Mouse (Mus musculus) midbrain, embryonic 15.5 days (tissue): ENCODE results near the gene Nedd9. TPM values are rescaled to one million over a fixed set of nuclear protein-coding genes. Genes with fewer than 3 reads are reported as not detected.
"Not testable (repeated sequence)": the region's sequence is repeated elsewhere in the genome, so short reads cannot be mapped to it uniquely, and the experiment has no call there.

Experiments used
- ATAC-seq: fragments of 200-750 bp; cut with Nextera tagmentation; replicated peaks from 2 replicates; pipeline ENCODE4 v1.8.0; 2017; ENCODE audit warnings: moderate TSS enrichment
- H3K27ac ChIP-seq: fragments of 300-500 bp; sonication (generic); 2 replicates; pipeline ENCODE4 v1.5.1; 2015; ENCODE audit warnings: mild to moderate bottlenecking, inconsistent platforms
- H3K27me3 ChIP-seq: fragments of 300-500 bp; sonication (generic); replicated peaks from 2 replicates; pipeline ENCODE4 v1.6.1; 2015; ENCODE audit warnings: inconsistent platforms
- H3K36me3 ChIP-seq: fragments of 300-500 bp; sonication (generic); replicated peaks from 2 replicates; pipeline ENCODE4 v1.6.1; 2015; ENCODE audit warnings: inconsistent platforms
- H3K4me1 ChIP-seq: fragments of 300-500 bp; sonication (generic); 2 replicates; pipeline ENCODE4 v1.6.1; 2015; ENCODE audit warnings: inconsistent platforms
- H3K4me2 ChIP-seq: fragments of 300-500 bp; sonication (generic); 2 replicates; pipeline ENCODE4 v1.6.1; 2015; ENCODE audit warnings: inconsistent platforms, mild to moderate bottlenecking, moderate library complexity
- H3K4me3 ChIP-seq: fragments of 300-500 bp; sonication (generic); 2 replicates; pipeline ENCODE4 v1.5.1; 2015; ENCODE audit warnings: mild to moderate bottlenecking, inconsistent platforms
- H3K9ac ChIP-seq: fragments of 300-500 bp; sonication (generic); 2 replicates; pipeline ENCODE4 v1.6.1; 2015; ENCODE audit warnings: mild to moderate bottlenecking, inconsistent platforms
- H3K9me3 ChIP-seq: fragments of 300-500 bp; sonication (generic); 2 replicates; pipeline ENCODE4 v1.6.1; 2016; ENCODE audit warnings: inconsistent platforms
- WGBS: fragments of 180-500 bp; shearing (Covaris S2); methylation state at CpG from one replicate; pipeline ENCODE4 v1.1.7; 2015; ENCODE audit warnings: mixed read lengths; 5-methylcytosine and 5-hydroxymethylcytosine counted together
- polyA plus RNA-seq: library from polyadenylated mRNA; unstranded; fragments of >200 nt; fragmentation: Nextera tagmentation; extraction: Ambion mirVana; gene quantifications from 2 replicates; pipeline ENCODE4 v1.2.1, GENCODE M21; 2015

Gene Nedd9
- polyA plus RNA-seq, 1 experiment from 2014 or later, result 13.3 TPM

DNA sequence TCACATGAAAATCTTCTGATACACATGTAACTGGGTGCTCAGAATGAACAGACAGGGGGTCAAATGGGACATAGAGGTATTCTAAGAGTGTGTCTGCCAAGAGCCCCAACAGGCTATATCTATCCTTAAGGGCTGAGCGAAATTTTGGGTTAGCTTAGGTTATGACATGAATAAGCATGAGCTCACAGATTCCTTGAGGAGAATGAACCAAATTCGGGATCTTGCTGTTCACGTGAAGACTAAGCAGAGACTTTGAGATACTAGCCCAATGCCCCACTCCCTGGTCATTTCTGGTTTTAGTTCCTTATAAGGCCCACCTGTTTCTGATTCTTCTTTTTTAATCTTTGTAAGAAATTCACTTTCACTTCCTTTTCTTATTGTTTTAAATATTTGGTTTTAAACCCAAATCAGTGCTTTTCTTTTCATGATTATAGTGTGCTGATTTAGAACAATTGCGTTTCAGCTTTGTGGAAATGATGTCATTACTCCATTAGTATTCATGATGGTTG lies 195.6 kb downstream of the Nedd9 start:
- Histone ChIP-seq H3K4me2 (no peak overlapping the region), H3K4me3 (no peak overlapping the region), H3K27me3 (no peaks in the 10 kb centered on the region), H3K27ac (no peak overlapping the region), H3K9me3 (no peaks in the 10 kb centered on the region), H3K4me1 (no peaks in the 10 kb centered on the region), H3K9ac (no peak overlapping the region), H3K36me3 (no peaks in the 10 kb centered on the region)
- no peak for ATAC-seq
- WGBS, result 85% methylated on average over 4 of the region's 4 CpGs

DNA sequence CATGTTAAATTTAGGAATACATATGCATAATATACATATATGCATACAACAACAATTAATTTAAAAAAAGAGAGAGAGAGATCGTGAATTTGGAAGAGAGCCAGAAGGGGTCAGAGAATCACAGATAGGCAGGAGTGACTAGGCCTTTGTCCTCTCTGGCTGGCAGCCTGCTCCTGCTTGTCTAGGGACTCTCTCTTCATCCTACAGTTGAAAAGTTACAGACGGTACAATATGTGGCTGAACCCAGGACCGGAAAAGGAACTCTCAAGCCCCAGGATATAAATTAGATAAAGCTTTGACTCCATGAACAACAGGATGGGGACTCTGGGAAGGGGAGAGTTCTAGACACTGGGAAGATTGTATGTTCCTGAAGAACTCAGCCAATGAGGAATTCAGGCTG lies 200.9 kb downstream of the Nedd9 start:
- no peaks in the 10 kb centered on the region for H3K36me3 ChIP-seq
- WGBS, result 72% methylated on average over 3 of the region's 3 CpGs
- no peaks in the 10 kb centered on the region for H3K4me1 ChIP-seq
- no peaks in the 10 kb centered on the region for H3K27me3 ChIP-seq
- ATAC-seq, result no peak
- H3K4me3 ChIP-seq, result no peak overlapping the region
- no peaks in the 10 kb centered on the region for H3K9me3 ChIP-seq
- no peak overlapping the region for H3K9ac ChIP-seq
- H3K4me2 ChIP-seq, result no peak overlapping the region
- H3K27ac ChIP-seq, result no peak overlapping the region

DNA sequence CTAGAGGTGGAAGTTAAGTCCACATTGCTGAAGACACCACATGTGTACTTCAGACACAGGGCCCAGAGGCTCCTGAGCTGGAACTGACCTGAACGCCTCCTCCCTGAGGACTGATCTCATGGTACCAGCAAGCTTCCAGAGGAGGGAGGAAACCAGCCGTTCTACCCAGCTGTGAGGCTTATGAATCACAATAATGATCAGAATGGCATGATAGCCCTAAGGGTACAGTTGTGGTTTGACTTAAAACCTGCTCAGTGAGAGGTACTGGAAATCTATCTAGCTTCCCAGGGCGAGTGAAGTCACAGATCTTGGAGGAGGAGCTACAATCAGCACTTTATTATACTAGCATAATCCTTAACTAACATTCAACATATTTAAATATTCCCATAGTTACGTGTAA lies 201.7 kb downstream of the Nedd9 start:
- H3K9ac ChIP-seq, result no peak overlapping the region
- no peak overlapping the region for H3K4me3 ChIP-seq
- H3K4me2 ChIP-seq, result no peak overlapping the region
- H3K27ac ChIP-seq, result no peak overlapping the region
- ATAC-seq, result no peak
- H3K36me3 ChIP-seq, result no peaks in the 10 kb centered on the region
- H3K4me1 ChIP-seq, result no peaks in the 10 kb centered on the region
- no peaks in the 10 kb centered on the region for H3K9me3 ChIP-seq
- no peaks in the 10 kb centered on the region for H3K27me3 ChIP-seq
- 76% methylated on average over 4 of the region's 4 CpGs for WGBS

DNA sequence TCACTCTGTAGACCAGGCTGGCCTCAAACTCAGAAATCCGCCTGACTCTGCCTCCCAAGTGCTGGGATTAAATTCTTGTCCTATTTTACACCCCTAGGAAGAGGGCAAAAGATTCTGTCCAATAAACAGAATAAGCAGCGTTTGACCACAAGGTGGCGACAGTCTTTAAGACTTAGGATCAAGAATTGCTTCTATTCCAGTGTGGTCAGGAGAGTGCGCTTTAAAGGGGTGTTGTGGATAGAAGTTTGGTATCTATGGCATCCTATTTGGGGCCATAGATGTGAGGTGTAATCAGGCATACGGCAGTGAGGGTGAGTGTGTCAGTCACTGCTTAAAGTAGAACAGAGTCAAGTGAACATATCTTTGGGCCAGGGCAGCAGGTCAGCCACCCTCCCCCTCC lies 203.9 kb downstream of the Nedd9 start:
- no peak overlapping the region for H3K4me3 ChIP-seq
- no peak for ATAC-seq
- H3K27ac ChIP-seq, result no peak overlapping the region
- H3K9ac ChIP-seq, result no peak overlapping the region
- H3K36me3 ChIP-seq, result no peaks in the 10 kb centered on the region
- no peaks in the 10 kb centered on the region for H3K4me1 ChIP-seq
- no peaks in the 10 kb centered on the region for H3K27me3 ChIP-seq
- no peaks in the 10 kb centered on the region for H3K9me3 ChIP-seq
- WGBS, result 26% methylated on average over 5 of the region's 5 CpGs
- H3K4me2 ChIP-seq, result no peak overlapping the region

DNA sequence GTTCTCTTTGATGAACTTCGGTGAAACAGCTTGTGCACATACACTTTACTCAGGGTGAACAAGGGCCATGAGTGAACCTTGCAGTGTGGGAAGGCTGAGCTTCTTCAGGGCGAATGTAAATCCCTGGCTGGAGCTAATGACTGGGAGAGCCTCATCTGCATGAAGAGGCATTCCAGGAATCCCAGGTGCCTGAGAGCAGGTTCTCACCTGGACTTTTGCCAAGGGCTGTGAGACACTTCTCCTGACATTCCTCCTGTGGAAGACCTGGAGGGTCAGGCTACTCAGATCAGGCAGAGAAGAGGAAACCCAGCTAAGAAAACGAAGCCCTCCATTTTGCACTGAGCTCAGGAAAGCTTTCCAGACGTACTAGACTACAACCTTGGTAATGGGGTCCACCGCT lies 206.5 kb downstream of the Nedd9 start:
- no peak overlapping the region for H3K9ac ChIP-seq
- no peak overlapping the region for H3K27ac ChIP-seq
- H3K36me3 ChIP-seq, result no peaks in the 10 kb centered on the region
- H3K4me2 ChIP-seq, result no peak overlapping the region
- no peaks in the 10 kb centered on the region for H3K4me1 ChIP-seq
- 78% methylated on average over 5 of the region's 5 CpGs for WGBS
- no peaks in the 10 kb centered on the region for H3K9me3 ChIP-seq
- no peaks in the 10 kb centered on the region for H3K27me3 ChIP-seq
- H3K4me3 ChIP-seq, result no peak overlapping the region
- no peak for ATAC-seq

DNA sequence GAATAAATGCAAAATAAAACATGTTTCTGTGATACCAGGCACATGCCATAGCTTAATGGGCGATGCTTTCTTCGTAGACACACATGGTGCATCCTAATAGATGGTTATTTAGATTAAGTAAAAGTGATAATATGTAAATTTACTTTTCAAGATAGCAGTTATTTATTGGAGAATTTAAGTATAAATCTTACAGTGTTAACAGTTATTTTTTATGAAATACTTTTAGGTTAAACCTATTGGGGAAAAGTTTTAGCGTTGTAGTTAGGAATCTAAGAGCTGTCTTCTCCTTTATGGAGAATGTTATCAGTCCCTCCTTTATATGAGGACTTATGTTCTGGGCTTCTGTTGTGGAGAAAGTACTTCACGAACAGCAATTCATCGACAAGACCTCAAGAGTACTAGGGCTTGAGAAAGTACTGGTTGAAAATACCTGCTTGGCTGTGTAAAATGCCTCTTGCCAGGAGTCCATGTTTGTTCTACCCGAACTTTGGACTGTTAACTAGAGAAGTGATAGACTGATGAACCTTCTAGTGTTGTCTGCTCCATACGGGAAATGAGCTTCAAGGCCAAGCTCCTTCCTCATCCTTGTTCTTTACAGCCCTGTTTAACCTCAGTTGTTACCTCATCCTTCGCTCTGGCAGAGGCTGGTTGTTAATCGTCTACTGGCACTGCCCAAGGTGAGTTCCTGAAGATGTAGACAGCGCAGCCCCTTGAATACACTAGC lies 213.1 kb downstream of the Nedd9 start, which contains the start of gene Gm17364:
Gene Gm17364 (minus strand): TSS at position 51 of the 724 bp plus-strand sequence.
- no peak within 1 kb of the TSS for H3K4me2 ChIP-seq
- no peaks in the 10 kb centered on the region for H3K36me3 ChIP-seq
- no peak within 1 kb of the TSS for H3K9ac ChIP-seq
- WGBS, result 96% methylated on average over 10 of the region's 10 CpGs
- no peak for ATAC-seq
- H3K4me3 ChIP-seq, result no peak within 1 kb of the TSS
- H3K9me3 ChIP-seq, result no peaks in the 10 kb centered on the region
- no peak within 1 kb of the TSS for H3K27ac ChIP-seq
- no peaks in the 10 kb centered on the region for H3K4me1 ChIP-seq
- H3K27me3 ChIP-seq, result no peaks in the 10 kb centered on the region

DNA sequence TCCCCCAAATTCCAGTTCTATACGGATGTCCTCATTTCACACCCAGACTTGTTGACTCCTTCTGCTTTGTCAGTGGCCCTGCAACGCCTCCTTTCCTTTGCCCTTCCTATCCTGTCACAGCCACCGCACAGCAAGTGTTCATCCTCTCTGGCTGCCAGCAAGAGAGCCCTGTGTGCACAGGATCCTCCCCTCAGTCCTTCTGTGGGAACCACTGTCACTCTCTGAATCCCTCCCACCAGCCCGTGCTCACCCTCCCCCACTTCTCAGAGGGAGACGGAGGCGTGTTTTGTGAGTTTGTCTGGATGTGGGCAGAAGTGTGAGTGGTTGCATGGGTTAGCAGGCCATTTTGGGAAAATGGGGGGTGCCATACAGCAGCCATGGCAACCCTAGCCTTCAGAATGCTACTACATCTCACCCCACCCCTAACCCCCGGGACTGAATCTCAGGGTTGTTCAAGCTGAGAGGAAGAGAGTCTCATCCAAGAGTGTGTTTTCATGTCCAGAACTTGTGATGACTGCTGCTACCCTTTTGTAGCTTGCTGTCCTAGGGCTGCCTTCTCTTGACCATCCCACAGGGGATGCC lies 219.2 kb downstream of the Nedd9 start:
- Histone ChIP-seq H3K9ac (no peak overlapping the region), H3K9me3 (no peaks in the 10 kb centered on the region), H3K4me3 (no peak overlapping the region), H3K27me3 (no peaks in the 10 kb centered on the region), H3K4me1 (no peaks in the 10 kb centered on the region), H3K27ac (no peak overlapping the region), H3K4me2 (no peak overlapping the region), H3K36me3 (no peaks in the 10 kb centered on the region)
- ATAC-seq, result no peak
- 25% methylated on average over 7 of the region's 7 CpGs for WGBS

DNA sequence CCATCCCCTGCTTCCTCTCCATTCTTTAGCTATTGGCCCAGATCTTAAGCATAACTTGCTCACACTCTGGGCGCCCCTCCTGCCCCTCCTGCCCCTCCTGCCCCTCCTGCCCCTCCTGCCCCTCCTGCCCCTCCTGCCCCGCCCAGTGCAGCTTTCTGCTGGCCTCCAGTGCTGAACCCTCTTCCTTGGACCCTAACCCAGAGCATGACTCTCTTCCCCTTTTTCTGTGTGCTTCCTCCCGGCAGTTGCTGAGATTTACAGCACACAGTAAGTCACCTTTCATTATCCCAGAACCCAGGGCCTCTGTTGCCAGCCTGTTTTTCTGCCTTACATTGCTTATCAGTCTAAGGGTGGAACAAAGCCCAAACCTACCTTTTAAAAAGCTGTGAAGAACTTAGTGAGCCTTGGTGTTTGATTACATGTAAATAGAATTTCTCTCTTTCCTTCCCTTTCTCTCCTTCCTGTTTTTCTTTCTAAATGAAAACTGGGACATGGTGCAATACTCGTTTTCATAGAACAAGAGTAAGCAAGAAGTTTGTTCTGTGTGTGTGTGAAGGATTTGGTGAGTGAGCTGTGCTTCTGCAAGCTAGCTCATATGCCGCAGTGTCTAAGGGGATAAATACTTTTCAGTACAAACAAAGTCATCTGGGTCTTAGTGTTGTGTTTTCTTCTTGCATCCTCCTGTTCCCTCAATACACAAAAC lies 223.7 kb downstream of the Nedd9 start:
- WGBS, result 84% methylated on average over 5 of the region's 5 CpGs
- H3K9me3 ChIP-seq, result no peaks in the 10 kb centered on the region
- no peaks in the 10 kb centered on the region for H3K36me3 ChIP-seq
- H3K27ac ChIP-seq, result no peak overlapping the region
- no peaks in the 10 kb centered on the region for H3K27me3 ChIP-seq
- no peak overlapping the region for H3K4me3 ChIP-seq
- no peaks in the 10 kb centered on the region for H3K4me1 ChIP-seq
- H3K9ac ChIP-seq, result no peak overlapping the region
- no peak overlapping the region for H3K4me2 ChIP-seq
- no peak for ATAC-seq

DNA sequence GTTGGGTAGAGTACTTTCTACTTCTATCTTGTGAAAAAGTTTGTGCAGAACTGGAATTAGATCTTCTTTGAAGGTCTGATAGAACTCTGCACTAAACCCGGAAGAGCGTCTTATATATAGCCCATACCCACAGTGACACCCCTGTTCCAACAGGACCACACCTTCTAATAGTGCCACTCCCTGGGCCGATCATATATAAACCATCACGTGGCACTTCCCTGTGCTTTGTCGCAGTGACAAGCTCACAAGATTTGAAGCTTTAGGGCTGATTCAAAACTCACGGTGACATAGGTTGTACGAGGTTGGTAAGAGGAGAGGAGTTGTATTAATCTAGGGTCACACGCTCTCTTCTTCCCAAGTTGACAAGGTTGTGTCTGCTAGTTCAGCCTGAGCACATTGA lies 225.5 kb downstream of the Nedd9 start:
- not testable (repeated sequence) for H3K36me3 ChIP-seq, H3K4me3 ChIP-seq, H3K4me2 ChIP-seq, H3K4me1 ChIP-seq, H3K27ac ChIP-seq, H3K27me3 ChIP-seq, H3K9me3 ChIP-seq, H3K9ac ChIP-seq, ATAC-seq
- WGBS, result 94% methylated on average over 8 of the region's 8 CpGs

Other genes with a start within 250 kb of the Nedd9 start
- 24.9 and 25.3 TPM in 2 replicates for gene Smim13, start 237.5 kb downstream of the Nedd9 start, polyA plus RNA-seq
- not detected in 2 replicates for gene Gm17364, start 213.4 kb downstream of the Nedd9 start, polyA plus RNA-seq
- gene Tmem170b, start 118.5 kb upstream of the Nedd9 start, polyA plus RNA-seq, result 48.7 and 51.5 TPM in 2 replicates